18 mouse cellular contexts compared by ENCODE assay signal in genomic region chr12:55445583-55445982, GRCm38 (mm10). TPM values are rescaled to one million over a fixed set of nuclear protein-coding genes. Genes with fewer than 3 reads are reported as not detected.
A peak's percentile ranks its signal among the peaks of the same experiment; 100 is the strongest.
DNase-seq lines count a peak whose midpoint lies in the region; ATAC-seq and TF ChIP-seq lines count a peak whose summit lies in the region.
"Had no signal": no experiment of that assay in that cellular context is flagged by ENCODE, and none has a peak within 500 bp of the region (broad histone marks: within the 10 kb centered on the region; RNA-seq: fewer than 3 reads in every experiment).

No protein-coding gene starts in this region.

- intact Hi-C loops in gastrocnemius, adult 2 months (cut with DNase I): no loop called here

- DNase-seq in gastrocnemius, adult 2 months: no peak
- DNase-seq in gastrocnemius, adult 18-20 months (ENCODE audit: low spot score): no peak
- DNase-seq in hindbrain, embryonic 11.5 days (ENCODE audit: low spot score): no peak
- no peak for DNase-seq in neural tube, embryonic 10.5 days (ENCODE audit: extremely low spot score, low spot score)
- no peak for DNase-seq in frontal cortex, postnatal 25 days (ENCODE audit: low spot score in 2 of 2)
- DNase-seq: adrenal gland, postnatal 25 days; B cell, adult 2 months; cerebellum, postnatal 36 days; gastrocnemius, postnatal 14 days; kidney, adult 9 months; thymus, postnatal 4 days had no signal

- no peak for TF ChIP-seq CTCF in gastrocnemius, adult 2 months (IDR thresholded peaks at IDR 0.05)

- H3K9me3 ChIP-seq in hindbrain, embryonic 13.5 days: no peaks in the 10 kb centered on the region
- no peaks in the 10 kb centered on the region for H3K9me3 ChIP-seq in hindbrain, embryonic 11.5 days (ENCODE audit: control insufficient read depth, low read length)
- no peaks in the 10 kb centered on the region for H3K9me3 ChIP-seq in neural tube, embryonic 15.5 days (replicated peaks)
- H3K9me3 ChIP-seq: embryonic facial prominence, embryonic 12.5 days; forebrain, embryonic 12.5 days; G1E; neural tube, embryonic 12.5 days; stomach, embryonic 15.5 days had no signal

- no peaks in the 10 kb centered on the region for H3K27me3 ChIP-seq in hindbrain, embryonic 13.5 days
- no peaks in the 10 kb centered on the region for H3K27me3 ChIP-seq in hindbrain, embryonic 11.5 days (ENCODE audit: control insufficient read depth, insufficient read depth, low read length)
- H3K27me3 ChIP-seq in neural tube, embryonic 15.5 days (replicated peaks): no peaks in the 10 kb centered on the region
- H3K27me3 ChIP-seq: embryonic facial prominence, embryonic 12.5 days; forebrain, embryonic 12.5 days; neural tube, embryonic 12.5 days; stomach, embryonic 15.5 days had no signal

- peaks cover 32% of the 10 kb centered on the region for H3K4me1 ChIP-seq in hindbrain, embryonic 13.5 days (replicated peaks)
- no peaks in the 10 kb centered on the region; the same call in 1 of the 2 replicates for H3K4me1 ChIP-seq in hindbrain, embryonic 11.5 days (replicated peaks; ENCODE audit: control insufficient read depth, insufficient read depth, low read length)
- peaks cover 30% of the 10 kb centered on the region for H3K4me1 ChIP-seq in neural tube, embryonic 15.5 days

- no peak overlapping the region for H3K4me3 ChIP-seq in gastrocnemius, adult 2 months
- H3K4me3 ChIP-seq in hindbrain, embryonic 13.5 days: no peak overlapping the region
- H3K4me3 ChIP-seq in hindbrain, embryonic 11.5 days (ENCODE audit: low read depth, low read length): no peak overlapping the region
- H3K4me3 ChIP-seq in neural tube, embryonic 15.5 days (replicated peaks): no peak overlapping the region
- H3K4me3 ChIP-seq: embryonic facial prominence, embryonic 12.5 days; forebrain, embryonic 12.5 days; neural tube, embryonic 12.5 days; stomach, embryonic 15.5 days had no signal

- 89% methylated on average over 4 of the region's 4 CpGs for WGBS in hindbrain, embryonic 13.5 days
- 88% methylated on average over 4 of the region's 4 CpGs for WGBS in hindbrain, embryonic 11.5 days
- WGBS in neural tube, embryonic 15.5 days: 85% methylated on average over 4 of the region's 4 CpGs

- peak overlapping the region; percentile 87 for H3K27ac ChIP-seq in gastrocnemius, adult 2 months
- peak overlapping the region; percentile 88; the same call in 1 of the 2 replicates for H3K27ac ChIP-seq in hindbrain, embryonic 13.5 days
- H3K27ac ChIP-seq in hindbrain, embryonic 11.5 days (ENCODE audit: low read depth, low read length): no peak overlapping the region
- peak overlapping the region; percentile 77; the same call in 1 of the 2 replicates for H3K27ac ChIP-seq in neural tube, embryonic 15.5 days (replicated peaks)
- H3K27ac ChIP-seq: neural tube, embryonic 12.5 days had no signal

- H3K36me3 ChIP-seq in hindbrain, embryonic 13.5 days: no peaks in the 10 kb centered on the region
- H3K36me3 ChIP-seq in hindbrain, embryonic 11.5 days (ENCODE audit: control insufficient read depth, insufficient read depth, low read length): no peaks in the 10 kb centered on the region
- no peaks in the 10 kb centered on the region for H3K36me3 ChIP-seq in neural tube, embryonic 15.5 days
- H3K36me3 ChIP-seq: embryonic facial prominence, embryonic 12.5 days; forebrain, embryonic 12.5 days; G1E; neural tube, embryonic 12.5 days; stomach, embryonic 15.5 days had no signal

- ATAC-seq in hindbrain, embryonic 13.5 days (ENCODE audit: low FRiP score): no peak
- no peak for ATAC-seq in hindbrain, embryonic 11.5 days (ENCODE audit: low FRiP score)
- no peak for ATAC-seq in neural tube, embryonic 15.5 days (ENCODE audit: low FRiP score)

- no peak overlapping the region for H3K4me2 ChIP-seq in hindbrain, embryonic 13.5 days
- H3K4me2 ChIP-seq in hindbrain, embryonic 11.5 days (replicated peaks; ENCODE audit: low read depth, low read length): no peak overlapping the region
- no peak overlapping the region for H3K4me2 ChIP-seq in neural tube, embryonic 15.5 days
- H3K4me2 ChIP-seq: embryonic facial prominence, embryonic 12.5 days; forebrain, embryonic 12.5 days; neural tube, embryonic 12.5 days; stomach, embryonic 15.5 days had no signal

- no peak overlapping the region for H3K9ac ChIP-seq in hindbrain, embryonic 13.5 days
- H3K9ac ChIP-seq in hindbrain, embryonic 11.5 days (ENCODE audit: low read depth, low read length): no peak overlapping the region
- no peak overlapping the region for H3K9ac ChIP-seq in neural tube, embryonic 15.5 days (replicated peaks)
- H3K9ac ChIP-seq: forebrain, embryonic 12.5 days; neural tube, embryonic 12.5 days; stomach, embryonic 15.5 days had no signal

RNA-seq across cellular contexts. Expression of gene Nfkbia, which starts 46.9 kb away (rescaled TPM):
- 10 to 100 TPM; 26.3 to 66.2 TPM for total RNA-seq in gastrocnemius, adult 2 months (2021)
- 10 to 100 TPM; 19.0 to 63.6 TPM for total RNA-seq in gastrocnemius, adult 18-20 months (2021)
- polyA plus RNA-seq in hindbrain, embryonic 13.5 days (2015; fragmentation: Nextera tagmentation; extraction: Ambion mirVana): 55.3 and 60.7 TPM in 2 replicates
- polyA plus RNA-seq in hindbrain, embryonic 11.5 days (2014; fragmentation: Nextera tagmentation; extraction: Ambion mirVana): 43.3 and 46.9 TPM in 2 replicates
- 60.2 and 92.7 TPM in 2 replicates for polyA plus RNA-seq in neural tube, embryonic 15.5 days (2015; fragmentation: Nextera tagmentation; extraction: Ambion mirVana)
